Mouse (Mus musculus) ES-E14 (cell line): ENCODE results near the gene Ccdc88b. TPM values are rescaled to one million over a fixed set of nuclear protein-coding genes. Genes with fewer than 3 reads are reported as not detected.

Source experiments
- DNase-seq: peaks from one replicate; pipeline ENCODE4 v3.0.0-alpha.2; 2013; ENCODE audit warnings: low read depth, low spot score
- H3K27ac ChIP-seq: 2 replicates; pipeline ENCODE4 v1.5.1; 2012; ENCODE audit warnings: low read depth, mild to moderate bottlenecking, low read length, moderate library complexity, mixed read lengths; ENCODE audit not compliant: poor library complexity, insufficient read depth, severe bottlenecking
- H3K36me3 ChIP-seq: 2 replicates; pipeline ENCODE4 v1.6.1; 2012; ENCODE audit warnings: mild to moderate bottlenecking, low read length, moderate library complexity, mixed read lengths; ENCODE audit not compliant: control insufficient read depth, poor library complexity, insufficient read depth, severe bottlenecking
- H3K4me1 ChIP-seq, 2 experiments: fragments of 150-350 bp in 1 of 2; sonication (generic) in 1 of 2; 2 replicates each; pipeline ENCODE4 v1.6.1; 2012; ENCODE audit warnings: low read length in 2 of 2, mild to moderate bottlenecking in 1 of 2, mixed read lengths in 1 of 2; ENCODE audit not compliant: control insufficient read depth in 2 of 2, insufficient read depth in 2 of 2, poor library complexity in 1 of 2
- H3K4me3 ChIP-seq, 2 experiments: fragments of 150-350 bp in 1 of 2; sonication (generic) in 1 of 2; 2 replicates each; pipeline ENCODE4 v1.5.1; 2012; ENCODE audit warnings: low read length in 2 of 2, low read depth in 1 of 2, mild to moderate bottlenecking in 1 of 2, mixed read lengths in 1 of 2; ENCODE audit not compliant: insufficient read depth in 1 of 2, poor library complexity in 1 of 2, severe bottlenecking in 1 of 2
- H3K9ac ChIP-seq: 2 replicates; pipeline ENCODE4 v1.6.1; 2012; ENCODE audit warnings: low read depth, mild to moderate bottlenecking, low read length, mixed read lengths; ENCODE audit not compliant: poor library complexity, insufficient read depth, severe bottlenecking
- H3K9me3 ChIP-seq: fragments of 150-350 bp; sonication (generic); 2 replicates; pipeline ENCODE4 v1.6.1; 2012; ENCODE audit warnings: low read depth, mild to moderate bottlenecking, low read length; ENCODE audit not compliant: control insufficient read depth, insufficient read depth
- CHD2 ChIP-seq: IDR thresholded peaks from 2 replicates; pipeline ENCODE4 v1.6.1; 2014; ENCODE audit warnings: mild to moderate bottlenecking, low read depth, low read length, inconsistent platforms
- HCFC1 ChIP-seq: IDR thresholded peaks from 2 replicates; pipeline ENCODE4 v1.6.1; 2012; ENCODE audit warnings: low read length, inconsistent platforms, borderline replicate concordance; ENCODE audit not compliant: insufficient read depth
- MAFK ChIP-seq: IDR thresholded peaks from 2 replicates; pipeline ENCODE4 v1.6.1; 2014; ENCODE audit warnings: mild to moderate bottlenecking, low read depth, low read length, inconsistent platforms; ENCODE audit not compliant: insufficient read depth
- ZC3H11A ChIP-seq: IDR thresholded peaks from 2 replicates; pipeline ENCODE4 v1.6.1; 2012; ENCODE audit warnings: low read depth, mild to moderate bottlenecking, inconsistent platforms, low read length, borderline replicate concordance
- ZNF384 ChIP-seq: IDR thresholded peaks from 2 replicates; pipeline ENCODE4 v1.6.1; 2012; ENCODE audit warnings: low read depth, low read length, inconsistent platforms
- in situ Hi-C, 2 experiments: fragments of 600-800 bp; cut with MboI; formaldehyde crosslinking; loops; one replicate each; pipeline ENCODE4 v1.15.1; 2025; ENCODE audit warnings: low sequenced_read_pairs in 2 of 2, inconsistent platforms in 1 of 2; ENCODE audit not compliant: unreplicated experiment in 2 of 2
- total RNA-seq: library from RNA; depleted of rRNA; stranded (reverse); fragments of 300-350 nt; gene quantifications from 2 replicates; pipeline ENCODE4 v1.2.3, GENCODE M21; 2012

The Ccdc88b gene
- total RNA-seq, 1 experiment: 2.7 TPM

- H3K36me3 ChIP-seq: no peaks in the 10 kb centered on the region
- TF ChIP-seq HCFC1 (no peak), ZC3H11A (peak; percentile 24; the same call in 1 of the 2 replicates), ZNF384 (no peak), MAFK (no peak), CHD2 (no peak)
- no peak overlapping the region for H3K4me3 ChIP-seq
- no peak overlapping the region for H3K27ac ChIP-seq
- no peaks in the 10 kb centered on the region for H3K9me3 ChIP-seq
- H3K4me1 ChIP-seq: peaks cover 2% of the 10 kb centered on the region in 2 experiments; a peak in 1 of 4 replicates
- in situ Hi-C loops: no loop called here
- no peak overlapping the region for H3K9ac ChIP-seq
- DNase-seq: no peak
Observed at GRCm38 (mm10) chr19:6871574-6872271, 13.7 kb upstream of the Ccdc88b start.

GRCm38 (mm10) chr19:6869355-6869754, 11.3 kb upstream of the Ccdc88b start:
- Histone ChIP-seq H3K36me3 (no peaks in the 10 kb centered on the region), H3K27ac (no peak overlapping the region), H3K4me1 (peaks cover 2% of the 10 kb centered on the region in 2 experiments; a peak in 1 of 4 replicates), H3K9me3 (no peaks in the 10 kb centered on the region), H3K9ac (no peak overlapping the region; the same call in 1 of the 2 replicates), H3K4me3 (no peak overlapping the region)
- in situ Hi-C loops: no loop called here
- no peak for DNase-seq
- TF ChIP-seq MAFK: no peak
- TF ChIP-seq HCFC1: no peak
- TF ChIP-seq ZNF384: no peak
- no peak for TF ChIP-seq CHD2
- TF ChIP-seq ZC3H11A: no peak

GRCm38 (mm10) chr19:6861451-6861850, 3.4 kb upstream of the Ccdc88b start:
- Histone ChIP-seq H3K36me3 (no peaks in the 10 kb centered on the region), H3K9me3 (no peaks in the 10 kb centered on the region), H3K9ac (no peak overlapping the region), H3K4me3 (no peak overlapping the region), H3K4me1 (no peaks in the 10 kb centered on the region; a peak in 1 of 4 replicates), H3K27ac (no peak overlapping the region)
- in situ Hi-C loops: no loop called here
- no peak for DNase-seq
- TF ChIP-seq MAFK (no peak), HCFC1 (no peak), ZNF384 (no peak), CHD2 (no peak), ZC3H11A (no peak)

- Histone ChIP-seq H3K4me3 (no peak overlapping the region), H3K4me1 (peaks cover 5 to 7% of the 10 kb centered on the region in 2 experiments; a peak in 3 of 4 replicates), H3K9me3 (no peaks in the 10 kb centered on the region), H3K9ac (no peak overlapping the region), H3K27ac (no peak overlapping the region), H3K36me3 (no peaks in the 10 kb centered on the region)
- TF ChIP-seq CHD2 (no peak), MAFK (no peak), ZC3H11A (no peak), HCFC1 (no peak), ZNF384 (no peak)
- in situ Hi-C loops: no loop called here
- DNase-seq: no peak
Observed at GRCm38 (mm10) chr19:6860706-6861105, 2.7 kb upstream of the Ccdc88b start.
